Mouse (Mus musculus): Measurements from ENCODE around the gene Mrps5. TPM values are rescaled to one million over a fixed set of nuclear protein-coding genes. Genes with fewer than 3 reads are reported as not detected.

Gene Mrps5
- total RNA-seq, 2 experiments from 2014 or later, result 99.6 to 104 TPM

- no peak for DNase-seq
- intact Hi-C loops (cut with DNase I), result loop anchor here (5.0 to 10.0 kb wide), 3 partner anchors 73 to 238 kb away; no protein-coding TSS in a partner anchor
Measured at GRCm38 (mm10) chr2:127608986-127609385, 22.0 kb downstream of the Mrps5 start.

- intact Hi-C loops (cut with DNase I), result no loop called here
- DNase-seq, result no peak
Measured at GRCm38 (mm10) chr2:127611386-127611785, 24.4 kb downstream of the Mrps5 start.

- DNase-seq, result no peak
- intact Hi-C loops (cut with DNase I), result no loop called here
Measured at GRCm38 (mm10) chr2:127612288-127612687, 25.3 kb downstream of the Mrps5 start.

GRCm38 (mm10) chr2:127619311-127619710 lies 32.3 kb downstream of the Mrps5 start:
- DNase-seq, result no peak
- intact Hi-C loops (cut with DNase I), result no loop called here

- intact Hi-C loops (cut with DNase I), result no loop called here
- DNase-seq, result no peak
Measured at GRCm38 (mm10) chr2:127622065-127622464, 35.0 kb downstream of the Mrps5 start.

- DNase-seq, result no peak
- intact Hi-C loops (cut with DNase I), result no loop called here
Measured at GRCm38 (mm10) chr2:127624786-127625185, 37.8 kb downstream of the Mrps5 start.

DNA sequence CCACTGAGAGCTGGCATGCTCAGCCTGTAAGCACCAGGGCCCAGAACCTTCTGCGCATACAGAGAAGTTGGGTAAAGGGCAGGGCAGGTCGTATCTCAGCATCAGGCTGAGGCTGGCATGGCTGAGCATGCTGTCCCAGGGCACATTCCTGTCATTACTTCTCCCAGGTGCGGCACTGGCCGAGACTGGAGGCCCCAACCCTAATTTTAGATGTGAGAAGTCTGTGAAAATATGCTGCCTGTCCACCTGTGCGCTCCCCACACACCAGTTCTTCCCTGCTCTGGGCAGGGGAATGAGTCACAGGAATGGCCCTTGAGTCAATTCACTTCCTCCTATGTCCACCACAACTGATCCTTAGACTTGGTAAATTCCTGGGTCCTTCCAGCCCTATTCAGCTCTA lies 38.6 kb downstream of the Mrps5 start:
- intact Hi-C loops (cut with DNase I), result no loop called here
- no peak for DNase-seq

GRCm38 (mm10) chr2:127627354-127627753 lies 40.3 kb downstream of the Mrps5 start:
- intact Hi-C loops (cut with DNase I), result no loop called here
- no peak for DNase-seq

GRCm38 (mm10) chr2:127627990-127628570 lies 41.1 kb downstream of the Mrps5 start:
- no peak for DNase-seq
- intact Hi-C loops (cut with DNase I), result no loop called here

- no peak for DNase-seq
- intact Hi-C loops (cut with DNase I), result no loop called here
Measured at GRCm38 (mm10) chr2:127632601-127633000, 45.6 kb downstream of the Mrps5 start.

- no peak for DNase-seq
- intact Hi-C loops (cut with DNase I), result no loop called here
Measured at GRCm38 (mm10) chr2:127635581-127635980, 48.6 kb downstream of the Mrps5 start.

GRCm38 (mm10) chr2:127638973-127639372 lies 52.0 kb downstream of the Mrps5 start:
- DNase-seq, result no peak
- intact Hi-C loops (cut with DNase I), result no loop called here

GRCm38 (mm10) chr2:127643728-127644704 lies 57.0 kb downstream of the Mrps5 start:
- DNase-seq, result no peak
- intact Hi-C loops (cut with DNase I), result no loop called here

DNA sequence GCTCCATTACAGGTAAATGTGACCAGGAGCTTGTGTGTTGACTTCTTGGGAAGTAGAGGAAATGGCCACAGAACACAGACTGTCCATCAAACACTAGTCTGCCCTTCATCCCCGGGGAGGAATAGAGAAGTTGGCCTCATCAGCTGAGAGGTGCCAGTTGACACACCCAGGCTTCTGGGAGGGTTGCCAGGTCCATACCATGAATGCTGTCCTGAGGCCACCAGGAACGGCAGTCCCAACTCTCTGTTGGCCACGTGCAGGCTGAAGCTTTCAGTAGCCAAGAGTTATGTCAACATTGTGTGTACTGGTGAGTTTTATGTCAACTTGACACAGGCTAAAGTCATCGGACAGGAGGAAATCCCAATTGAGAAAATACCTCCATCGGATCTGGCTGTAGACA lies 59.9 kb downstream of the Mrps5 start:
- no peak for DNase-seq
- intact Hi-C loops (cut with DNase I), result no loop called here

GRCm38 (mm10) chr2:127648145-127648544 lies 61.1 kb downstream of the Mrps5 start:
- no peak for DNase-seq
- intact Hi-C loops (cut with DNase I), result no loop called here

- intact Hi-C loops (cut with DNase I), result no loop called here
- DNase-seq, result peak; percentile 22 to 49
Measured at GRCm38 (mm10) chr2:127649921-127650320, 62.9 kb downstream of the Mrps5 start.

GRCm38 (mm10) chr2:127651601-127652000 lies 64.6 kb downstream of the Mrps5 start:
- intact Hi-C loops (cut with DNase I), result no loop called here
- no peak for DNase-seq

DNA sequence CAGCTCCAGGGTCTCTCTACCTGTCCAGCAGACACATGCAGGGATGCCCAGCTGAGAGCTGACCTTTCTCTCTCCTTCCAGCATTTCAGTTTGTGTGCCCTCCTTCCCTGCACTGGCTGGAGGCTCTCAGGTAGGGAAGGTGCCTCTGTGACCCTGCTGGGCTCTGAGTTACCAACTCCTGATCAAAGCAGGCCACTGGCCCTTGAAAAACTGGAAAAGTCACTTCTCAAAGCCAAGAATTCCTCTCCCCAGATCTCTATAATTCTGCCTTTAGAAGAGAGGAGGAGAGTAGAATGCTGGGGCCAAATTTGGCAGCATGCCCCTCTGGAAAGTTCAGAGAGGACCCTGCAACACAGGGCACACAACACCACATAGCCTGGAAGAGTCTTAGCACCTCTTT lies 65.3 kb downstream of the Mrps5 start:
- DNase-seq, result no peak
- intact Hi-C loops (cut with DNase I), result no loop called here

GRCm38 (mm10) chr2:127652805-127653204 lies 65.8 kb downstream of the Mrps5 start:
- intact Hi-C loops (cut with DNase I), result no loop called here
- no peak for DNase-seq

DNA sequence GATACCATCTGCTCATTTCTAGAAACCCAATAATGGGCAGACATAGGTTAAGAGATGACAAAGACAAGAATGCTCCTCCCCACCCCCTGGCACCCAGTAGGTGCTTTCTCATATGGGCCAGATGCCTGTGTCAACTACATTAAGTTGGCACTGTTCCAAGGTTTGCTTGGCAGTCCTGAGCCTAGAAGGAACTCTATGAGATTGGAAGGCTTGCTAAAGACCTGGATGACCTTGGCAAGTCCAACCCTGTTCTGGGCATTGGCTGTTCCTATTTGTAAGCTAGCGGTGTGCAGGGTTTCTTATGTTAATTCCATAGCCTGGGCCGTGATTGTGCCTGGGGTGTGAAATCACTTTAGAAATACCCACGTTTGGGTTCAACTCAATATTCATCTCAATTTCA lies 67.8 kb downstream of the Mrps5 start:
- no peak for DNase-seq
- intact Hi-C loops (cut with DNase I), result no loop called here

GRCm38 (mm10) chr2:127655419-127655818 lies 68.4 kb downstream of the Mrps5 start:
- no peak for DNase-seq
- intact Hi-C loops (cut with DNase I), result no loop called here
